Mouse (Mus musculus) adrenal gland, postnatal 14 days (tissue): ENCODE measurements at regions not wholly inside any gene's neighbourhood (a gene's known extent, or its start where the extent isn't known, plus 50 kb on each side); places are given as distances from the start of the nearest gene placed in this dataset.

Experiments
- DNase-seq: peaks from one replicate; pipeline ENCODE4 v3.0.0; 2021; ENCODE audit warnings: mixed read lengths

- DNase-seq, result no peak
Observed at GRCm38 (mm10) chr6:14407754-14408153, 347.3 kb downstream of the Ppp1r3a start.

- no peak for DNase-seq
Observed at GRCm38 (mm10) chr6:14358280-14358679, 396.8 kb downstream of the Ppp1r3a start.
